Mouse (Mus musculus) neutrophil, adult 5-6 weeks (primary cell): ENCODE data around the gene Raph1. TPM values are rescaled to one million over a fixed set of nuclear protein-coding genes. Genes with fewer than 3 reads are reported as not detected.

Source experiments
- ATAC-seq: fragments of 151-379, 151-347 bp; 2 replicates; pipeline ENCODE4 v1.8.0; 2017; ENCODE audit warnings: mild to moderate bottlenecking, moderate TSS enrichment; ENCODE audit not compliant: insufficient number of reproducible peaks, poor library complexity, low FRiP score, severe bottlenecking; ENCODE audit errors: extremely low read depth
- total RNA-seq: library from RNA; stranded (forward); fragments of 200-1000 nt; gene quantifications from 2 replicates; pipeline ENCODE4 v1.2.3, GENCODE M21; 2017

Raph1 gene
- total RNA-seq, 1 experiment from 2014 or later = 2.7 TPM

DNA sequence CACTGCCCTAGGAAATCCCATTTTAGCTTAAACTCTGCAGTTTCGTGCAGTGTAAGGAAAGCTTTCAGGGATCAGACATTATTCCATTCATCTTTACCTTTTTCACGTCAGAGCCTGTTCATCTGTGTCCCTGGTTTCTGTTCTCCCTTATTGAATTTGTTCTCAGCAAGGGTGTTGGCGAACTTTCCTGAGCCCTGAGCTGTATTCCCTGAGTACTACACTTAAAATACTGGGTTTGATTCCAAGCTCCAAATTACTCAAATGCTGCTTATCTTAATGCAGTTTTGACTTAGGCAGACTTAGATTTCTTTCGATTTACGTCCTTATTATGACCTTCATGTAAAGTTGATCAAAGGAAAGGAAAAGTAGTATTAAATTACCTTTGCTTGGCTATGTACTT lies 417 bp upstream of the Raph1 start:
- ATAC-seq = no peak

DNA sequence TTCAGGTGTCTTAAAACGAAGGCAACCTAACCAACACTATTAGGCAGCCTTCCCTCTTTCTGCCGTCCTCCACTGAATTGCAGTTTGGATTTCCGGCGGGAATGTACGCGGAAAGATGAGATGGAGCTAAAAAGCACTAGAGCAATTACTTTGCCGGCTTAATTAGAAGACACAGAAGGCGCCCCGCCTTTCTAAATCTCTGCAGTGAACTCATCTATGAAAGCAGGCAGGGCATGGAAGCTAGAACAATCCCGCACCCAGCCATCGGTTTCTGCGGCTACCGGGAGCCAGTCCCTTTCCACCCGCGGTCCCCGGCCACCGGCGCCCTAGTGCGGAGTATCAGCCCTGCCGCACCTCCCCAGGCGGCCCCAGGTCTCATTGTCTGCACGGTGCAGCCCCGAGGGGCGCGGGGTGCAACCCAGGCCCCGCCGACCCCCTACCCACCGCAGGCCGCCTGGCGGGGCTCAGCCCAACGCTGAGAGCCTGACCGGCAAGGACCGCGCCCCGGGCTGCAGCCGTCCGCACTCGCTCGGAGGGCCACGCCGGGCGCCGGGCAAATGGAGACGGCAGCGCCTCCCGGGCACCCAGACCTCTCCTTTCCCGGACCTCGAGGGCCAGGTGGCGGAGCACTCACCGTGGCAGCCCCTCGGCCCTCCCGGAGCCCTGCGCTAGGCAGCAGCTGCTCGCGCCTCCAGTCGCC lies 823 bp downstream of the Raph1 start:
- no peak for ATAC-seq

DNA sequence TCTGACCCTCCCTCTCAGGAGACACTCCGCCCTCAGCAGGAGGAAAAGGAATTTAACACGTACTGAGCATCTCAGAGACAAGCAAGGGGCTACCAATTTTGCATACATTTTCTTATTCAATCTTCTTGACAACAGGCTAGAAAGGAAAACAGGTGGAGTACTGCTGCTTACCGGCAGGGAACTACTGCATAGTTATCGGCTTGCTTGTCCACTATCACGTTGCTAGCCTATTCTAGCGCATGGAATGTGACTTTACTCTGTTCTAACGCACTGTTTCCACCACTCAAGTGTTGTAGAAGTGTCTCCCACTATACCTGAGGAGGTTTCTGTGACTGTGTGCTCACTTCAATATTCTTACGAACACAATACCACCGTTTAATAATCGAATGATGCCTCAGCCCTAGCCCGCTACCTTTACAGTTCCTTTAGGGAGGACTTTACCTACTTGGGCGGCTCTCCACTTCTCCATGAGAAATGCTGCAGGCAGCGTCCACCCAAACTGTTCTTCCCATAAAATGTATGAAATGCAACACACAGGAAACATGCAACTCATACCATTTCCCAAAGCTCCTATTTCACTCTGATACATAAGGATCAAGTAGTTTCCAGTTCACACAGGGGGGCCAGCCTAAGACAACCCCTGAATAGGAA lies 1.5 kb downstream of the Raph1 start:
- ATAC-seq = 0 out of 2 replicates have a peak, but pooled peaks have one; percentile 39

DNA sequence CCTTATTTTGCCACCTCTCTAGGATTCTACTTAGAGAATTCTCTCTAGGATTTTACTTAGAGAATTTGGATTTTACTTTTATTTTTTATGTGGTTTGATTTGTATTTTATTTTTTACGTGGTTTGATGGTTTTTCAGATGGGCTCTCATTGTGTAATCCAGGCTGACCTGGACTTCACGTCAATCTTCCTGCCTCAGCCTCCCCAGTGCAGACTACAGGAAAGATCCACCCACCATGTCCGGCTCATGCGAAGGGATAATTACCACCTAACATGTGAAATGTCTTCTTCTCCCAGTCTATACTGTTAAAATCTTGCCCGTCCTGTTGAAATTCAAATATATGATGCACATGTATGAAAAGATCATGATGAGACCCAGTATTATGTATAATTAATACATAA lies 2.2 kb downstream of the Raph1 start:
- ATAC-seq = no peak

DNA sequence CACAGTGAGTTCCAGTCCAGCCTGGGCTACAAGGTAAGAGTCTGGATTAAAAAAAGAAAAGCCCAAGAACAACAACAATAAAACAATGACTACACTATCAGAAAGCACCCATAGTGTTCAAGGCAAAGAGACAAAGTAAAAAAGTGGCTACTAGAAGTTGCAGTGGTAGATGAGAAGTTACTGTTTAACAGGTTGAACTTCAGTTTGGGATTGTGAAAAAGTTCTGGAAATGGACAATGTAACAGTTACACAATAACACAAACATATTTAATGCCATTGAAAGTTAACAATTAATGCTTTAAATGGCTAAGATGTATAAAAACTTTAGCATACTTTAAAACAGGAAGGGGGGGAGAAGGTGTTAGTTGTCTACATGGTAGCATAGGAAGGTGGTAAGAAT lies 3.9 kb downstream of the Raph1 start:
- no peak for ATAC-seq

DNA sequence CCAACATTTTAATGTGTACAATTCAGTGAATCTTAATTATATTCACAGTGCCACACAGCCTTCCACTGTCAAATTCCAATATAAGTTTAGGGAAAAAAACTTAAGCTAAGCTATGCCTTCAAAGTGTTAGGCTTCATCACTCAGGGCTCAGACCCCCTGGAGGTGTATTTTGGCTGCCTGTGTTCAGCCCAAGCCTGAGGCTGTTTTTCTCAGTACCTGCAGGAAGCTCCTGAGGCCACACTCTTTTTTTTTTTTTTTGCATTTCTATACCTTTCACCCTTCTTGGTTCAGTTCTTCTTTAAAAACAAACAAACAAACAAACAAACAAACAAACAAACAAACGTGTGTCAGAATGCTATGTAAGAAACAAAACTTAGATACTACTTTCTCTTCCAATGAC lies 23.2 kb downstream of the Raph1 start:
- no peak for ATAC-seq

DNA sequence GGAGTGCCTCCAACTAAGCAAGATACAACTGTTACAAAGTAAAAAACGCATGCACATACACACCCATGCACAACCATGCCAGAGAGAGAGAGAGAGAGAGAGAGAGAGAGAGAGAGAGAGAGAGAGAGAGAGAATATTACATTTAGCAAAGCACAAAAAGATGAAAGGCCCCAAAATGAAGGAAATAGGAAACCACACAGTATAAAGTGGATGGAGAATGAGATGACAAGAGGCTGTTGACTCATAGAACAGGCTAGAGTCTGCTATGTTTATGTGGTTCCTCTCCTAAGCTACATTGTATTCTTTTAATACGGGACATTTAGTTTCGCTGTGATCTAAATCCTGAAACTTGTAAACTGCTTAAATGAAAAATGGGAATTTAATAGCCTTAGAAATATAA lies 27.6 kb downstream of the Raph1 start:
- no peak for ATAC-seq

DNA sequence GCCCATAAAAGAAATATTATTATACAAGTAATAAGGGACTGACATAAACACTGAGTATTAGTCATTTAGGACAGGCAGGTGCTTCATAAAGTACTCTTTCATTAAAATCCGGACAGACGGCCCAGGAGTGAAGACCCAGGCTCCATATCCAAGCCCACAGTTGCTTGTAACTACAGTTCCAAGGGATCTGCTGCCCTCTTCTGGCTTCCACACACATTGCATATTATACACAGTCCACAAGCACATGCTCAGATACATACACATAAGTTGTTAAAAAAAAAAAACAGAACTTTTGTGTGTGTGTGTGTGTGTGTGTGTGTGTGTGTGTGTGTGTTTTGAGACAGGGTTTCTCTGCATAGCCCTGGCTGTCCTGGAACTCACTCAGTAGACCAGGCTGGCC lies 32.0 kb downstream of the Raph1 start:
- ATAC-seq = no peak

DNA sequence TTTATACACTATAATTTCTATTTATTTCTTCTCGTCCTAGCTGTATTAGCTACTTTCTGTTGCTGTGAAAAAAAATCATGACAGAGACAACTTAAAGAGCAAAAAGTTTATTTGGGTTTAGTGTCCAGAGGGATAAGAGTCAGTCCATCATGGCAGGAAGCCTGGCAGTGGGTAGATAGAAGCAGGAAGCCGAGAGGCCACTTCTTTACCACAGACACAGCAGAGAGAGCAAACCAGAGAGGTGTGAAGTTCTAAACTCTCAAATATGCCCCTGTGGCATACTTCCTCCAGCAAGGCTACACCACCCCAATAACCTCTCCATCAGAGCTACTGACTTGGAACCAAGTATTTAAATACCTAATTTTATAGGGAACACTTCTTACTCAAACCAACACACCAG lies 36.3 kb downstream of the Raph1 start:
- no peak for ATAC-seq

DNA sequence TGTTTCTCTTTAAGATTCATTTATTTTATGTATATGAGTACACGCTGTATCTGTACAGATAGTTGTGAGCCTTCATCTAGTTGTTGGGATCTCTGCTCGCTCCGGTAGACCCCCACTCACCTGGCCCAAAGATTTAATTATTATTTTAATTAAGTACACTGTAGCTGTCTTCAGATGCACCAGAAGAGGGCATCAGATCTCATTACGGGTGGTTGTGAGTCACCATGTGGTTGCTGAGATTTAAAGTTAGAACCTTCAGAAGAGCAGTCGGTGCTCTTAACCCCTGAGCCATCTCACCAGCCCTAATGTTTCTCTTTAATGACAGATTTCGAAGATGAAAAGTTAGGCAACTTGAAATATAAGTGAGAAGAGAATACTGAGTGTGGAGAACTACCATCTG lies 36.8 kb downstream of the Raph1 start:
- no peak for ATAC-seq

DNA sequence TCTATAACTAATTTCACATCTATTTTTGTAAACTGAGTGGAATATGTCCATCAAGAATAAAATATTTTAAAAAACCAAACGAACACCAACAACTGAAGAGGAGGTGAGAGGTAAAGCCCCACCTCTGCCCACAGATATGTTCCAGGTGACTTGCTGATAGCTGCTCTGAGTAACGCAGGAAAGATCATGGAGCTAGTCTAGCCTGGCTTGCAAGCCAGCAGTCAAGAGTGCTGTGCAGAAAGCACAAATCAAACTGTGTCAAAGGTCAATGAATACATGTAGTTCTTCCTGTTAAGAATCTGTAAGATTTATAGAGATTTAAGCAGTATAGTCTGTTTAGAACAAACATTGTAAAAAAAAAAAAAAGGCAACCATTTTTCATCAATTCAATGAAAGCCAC lies 56.3 kb downstream of the Raph1 start:
- no peak for ATAC-seq

DNA sequence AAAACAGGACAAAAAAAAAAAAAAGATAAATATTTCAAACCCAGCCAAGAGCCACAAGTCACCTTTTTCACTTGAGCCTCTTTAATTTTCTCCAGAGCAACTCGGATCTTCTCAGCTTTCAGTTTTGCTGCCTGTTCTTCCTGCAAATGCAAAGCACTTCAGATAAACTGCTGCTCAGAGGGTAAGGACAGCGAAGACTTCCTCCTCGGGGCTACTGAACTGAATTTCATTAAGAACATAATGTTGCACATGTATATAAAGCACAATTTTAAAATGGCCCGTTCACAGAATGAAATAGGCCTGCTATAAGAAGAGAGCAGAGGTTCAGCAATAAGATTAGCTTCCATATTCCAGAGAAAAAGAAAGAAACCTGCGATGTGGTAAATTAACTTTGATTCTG lies 63.4 kb downstream of the Raph1 start:
- ATAC-seq = no peak

DNA sequence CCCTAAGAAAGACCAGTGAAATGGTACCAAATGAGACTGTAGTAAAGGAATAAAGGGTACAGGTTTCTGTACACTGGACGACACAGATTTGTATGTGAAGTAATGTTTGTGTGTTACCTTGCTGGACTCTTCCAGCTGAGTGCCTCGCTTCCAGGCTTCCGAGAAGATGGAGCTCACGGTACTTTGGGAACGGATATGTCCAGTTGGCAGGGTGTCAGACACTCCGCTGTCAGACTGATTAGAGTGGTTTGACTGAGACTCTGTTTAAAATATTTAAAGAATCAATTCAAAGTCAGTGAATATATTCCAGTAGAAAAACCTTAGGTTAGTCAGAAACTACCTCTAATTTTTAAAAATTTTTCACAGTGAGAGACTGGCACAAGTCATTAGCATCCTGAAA lies 73.5 kb downstream of the Raph1 start:
- no peak for ATAC-seq

DNA sequence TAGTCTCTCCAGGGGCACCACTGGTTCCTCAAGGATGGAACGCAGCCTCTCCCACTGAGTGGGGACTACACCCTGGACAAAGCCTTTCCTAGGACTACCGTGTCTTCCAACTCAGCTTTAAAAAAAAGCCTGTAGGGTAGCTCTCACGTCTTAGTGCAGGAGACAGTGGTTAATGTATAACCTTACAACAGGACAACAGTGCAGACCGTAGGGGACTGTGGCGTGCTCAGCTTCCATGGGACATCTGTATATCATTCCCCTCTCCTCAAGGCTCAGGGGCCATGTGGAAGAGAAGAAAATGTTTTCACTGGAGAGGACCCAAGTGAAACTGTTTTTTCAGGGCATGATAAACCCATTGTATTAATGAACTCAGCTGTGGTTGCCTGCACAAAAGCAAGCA lies 74.5 kb downstream of the Raph1 start:
- no peak for ATAC-seq

DNA sequence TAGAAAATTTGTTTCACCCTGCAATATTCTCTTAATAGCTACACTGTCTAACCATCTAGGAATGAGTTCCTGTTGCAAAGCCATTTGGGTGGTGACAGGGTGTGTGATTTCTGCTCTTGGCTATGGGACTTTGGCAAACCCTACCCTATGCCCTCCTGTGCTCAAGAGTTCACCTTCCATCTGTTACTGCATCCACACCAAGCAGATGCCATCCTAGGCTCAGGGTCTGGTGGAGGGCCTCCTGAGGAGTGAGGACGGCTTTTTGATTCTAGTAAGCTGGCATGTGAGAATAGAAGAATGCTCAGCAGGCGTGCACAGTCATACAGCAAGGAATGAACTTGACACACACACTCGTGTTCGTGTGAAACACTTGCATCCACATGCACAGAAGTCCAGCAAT lies 76.4 kb downstream of the Raph1 start:
- ATAC-seq = no peak

DNA sequence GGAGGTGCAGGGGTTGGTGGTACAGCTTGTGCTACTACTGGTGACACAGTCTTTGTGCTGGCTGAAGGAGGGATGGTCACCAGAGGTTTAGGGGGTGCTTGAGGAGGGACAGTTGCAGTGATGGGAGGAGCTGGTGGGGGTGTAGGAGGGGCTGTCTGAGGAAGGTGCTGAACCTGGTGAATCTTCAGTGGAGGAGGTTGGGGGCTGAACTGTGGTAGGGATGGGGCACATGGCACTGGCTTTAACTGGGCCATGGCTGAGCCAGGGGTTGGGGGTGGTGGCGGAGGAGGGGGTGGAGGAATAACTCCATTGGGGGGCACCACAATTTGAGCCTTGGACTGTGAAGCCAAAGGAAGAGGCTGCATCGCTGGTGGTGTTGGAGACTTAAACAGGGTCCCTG lies 77.2 kb downstream of the Raph1 start:
- no peak for ATAC-seq

DNA sequence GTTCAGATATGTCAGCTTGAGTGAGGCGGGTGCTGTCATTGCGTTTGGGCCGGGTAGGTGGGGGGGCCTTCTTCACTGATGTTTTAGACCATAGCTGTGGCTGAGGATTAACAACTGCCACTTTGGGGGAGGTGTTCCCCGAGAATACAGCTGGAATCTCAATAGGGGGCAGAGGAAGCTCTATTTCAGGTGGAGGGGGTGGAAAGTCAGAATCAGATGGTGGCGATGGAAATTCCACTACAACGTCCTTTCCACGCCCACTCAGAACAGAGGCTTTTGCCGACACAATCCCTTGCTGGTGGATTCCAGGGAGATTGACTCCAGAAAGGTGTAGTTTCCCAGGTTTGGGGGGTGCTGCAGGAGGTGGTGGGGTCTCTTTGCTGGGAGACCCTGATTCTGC lies 78.3 kb downstream of the Raph1 start:
- ATAC-seq = no peak

DNA sequence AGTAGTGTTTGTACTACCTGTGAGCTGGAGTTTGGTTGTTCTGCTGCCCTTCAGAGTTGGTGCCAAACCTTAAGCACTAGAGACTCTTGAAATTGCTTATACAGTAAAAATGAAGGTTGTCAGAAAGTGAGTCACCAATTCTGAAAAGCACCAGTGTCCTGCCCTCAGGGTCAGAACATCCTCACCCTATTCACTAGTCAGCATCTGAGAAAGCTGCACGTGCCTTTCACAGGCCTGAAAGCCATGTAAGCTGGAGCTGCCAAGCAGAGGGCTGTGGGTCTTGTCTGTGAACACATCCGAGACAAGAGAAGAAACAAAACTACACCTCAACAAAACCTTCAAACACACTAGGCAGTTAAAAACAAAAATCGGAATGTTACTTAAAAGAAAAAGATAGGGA lies 81.3 kb downstream of the Raph1 start:
- no peak for ATAC-seq

DNA sequence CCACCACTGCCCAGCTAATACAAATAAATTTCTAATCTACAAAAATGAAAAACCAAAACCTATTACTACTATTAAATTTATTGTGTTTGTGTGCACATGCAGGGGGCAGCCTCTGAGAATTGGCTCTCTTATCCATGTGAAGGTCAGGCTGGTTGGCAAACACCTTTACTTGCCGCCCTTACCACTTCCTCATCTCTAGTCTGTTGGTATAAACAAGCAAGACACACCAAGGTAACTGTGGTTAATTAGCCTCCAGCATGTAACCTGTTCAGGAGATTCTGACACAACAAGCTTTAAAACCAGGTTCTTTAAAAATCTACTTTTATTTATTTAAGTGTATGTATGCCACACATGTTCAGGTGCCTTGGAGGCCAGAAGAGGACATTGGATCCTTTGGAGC lies 84.0 kb downstream of the Raph1 start:
- ATAC-seq = no peak

DNA sequence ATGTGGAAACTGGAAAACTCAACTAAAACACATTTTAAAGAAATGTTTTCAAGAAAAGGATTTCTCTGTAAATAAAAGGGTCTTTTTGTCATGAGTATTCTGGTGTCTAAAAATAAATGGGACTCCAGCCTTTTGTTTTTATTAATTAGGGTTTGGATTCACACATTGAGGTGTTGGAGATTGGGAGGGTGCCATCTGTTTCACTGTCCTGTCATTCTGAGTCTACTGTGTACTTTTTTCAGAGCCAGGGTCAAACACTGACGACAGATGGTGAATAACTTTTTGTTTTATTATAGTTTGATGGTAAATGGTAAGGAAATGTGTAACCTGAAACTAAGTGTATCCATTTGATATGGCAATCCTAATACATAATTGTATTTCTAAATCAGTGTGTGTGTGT lies 85.3 kb downstream of the Raph1 start:
- ATAC-seq = no peak

DNA sequence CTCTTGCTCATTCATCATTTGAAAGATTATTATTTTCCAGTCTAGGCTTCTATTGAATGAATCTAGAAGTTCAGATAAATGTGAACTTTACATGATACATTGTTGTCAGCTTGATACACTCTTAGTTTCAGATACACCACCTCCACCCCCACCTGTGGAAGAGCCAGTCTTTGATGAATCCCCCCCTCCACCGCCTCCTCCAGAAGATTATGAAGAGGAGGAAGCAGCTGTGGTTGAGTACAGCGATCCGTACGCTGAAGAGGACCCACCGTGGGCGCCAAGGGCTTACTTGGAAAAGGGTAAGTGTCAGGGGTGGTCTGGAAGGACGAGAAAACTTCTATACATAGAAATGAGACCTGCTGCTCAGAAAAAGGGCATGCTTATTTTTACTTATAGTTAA lies 96.4 kb downstream of the Raph1 start:
- no peak for ATAC-seq
